Mouse (Mus musculus) left cerebral cortex, postnatal 25 days (tissue): Measurements from ENCODE around the gene Psma3. TPM values are rescaled to one million over a fixed set of nuclear protein-coding genes. Genes with fewer than 3 reads are reported as not detected.
A peak's percentile ranks its signal among the peaks of the same experiment; 100 is the strongest.

Experiments
- DNase-seq, 2 experiments: peaks; one replicate each; pipeline ENCODE4 v3.0.0; 2022; ENCODE audit warnings: low spot score in 2 of 2, mixed read lengths in 1 of 2
- intact Hi-C: fragments of 180-260 bp; cut with DNase I; formaldehyde crosslinking; loops from one replicate; pipeline ENCODE4 v1.15.1; 2025
- total RNA-seq, 2 experiments: library from RNA; stranded (reverse); gene quantifications; 2 replicates each; pipeline ENCODE4 v1.2.3; 2021

Gene Psma3
- total RNA-seq: 100 to 1,000 TPM; 202 to 204 TPM

- intact Hi-C loops: loop anchor here (1.0 kb wide), 1 partner anchor 41 kb away; the partner anchor contains the start of gene Arid4a
- peak; percentile 89 to 95 for DNase-seq
These were observed at the start of gene Psma3 for GRCm38 (mm10) chr12:70974441-70975266. Psma3 (plus strand) TSS chr12:70974621.

GRCm38 (mm10) chr12:70929781-70930180 is 44.6 kb upstream of the Psma3 start:
- intact Hi-C loops: no loop called here
- no peak for DNase-seq

DNA sequence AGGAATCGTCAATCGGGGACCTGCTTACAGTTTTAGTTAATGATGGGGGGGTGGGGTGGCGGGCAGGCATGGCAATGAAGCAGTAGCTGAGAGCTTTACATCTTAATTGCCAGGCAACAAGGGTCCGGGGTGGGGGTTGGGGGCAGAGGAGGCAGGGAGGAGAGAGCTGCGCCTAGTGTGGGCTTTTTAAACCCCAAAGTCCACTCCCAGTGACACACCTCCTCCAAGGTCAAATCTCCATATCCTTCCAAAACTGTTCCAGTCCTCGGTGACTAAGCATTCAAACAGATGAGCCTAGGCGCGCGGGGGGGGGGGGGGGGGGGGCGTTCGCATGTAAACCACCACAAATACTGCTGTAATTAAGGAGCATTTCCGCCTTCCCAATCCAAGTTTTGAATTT is 37.3 kb upstream of the Psma3 start:
- peak in 1 of 2 experiments; percentile 21 for DNase-seq

GRCm38 (mm10) chr12:70937571-70938384 is 36.6 kb upstream of the Psma3 start, which contains the start of gene Actr10:
Actr10 (plus strand) TSS chr12:70937857.
- intact Hi-C loops: no loop called here

More for the DNA sequence above, 37.3 kb upstream of the Psma3 start:
- intact Hi-C loops: no loop called here

DNA sequence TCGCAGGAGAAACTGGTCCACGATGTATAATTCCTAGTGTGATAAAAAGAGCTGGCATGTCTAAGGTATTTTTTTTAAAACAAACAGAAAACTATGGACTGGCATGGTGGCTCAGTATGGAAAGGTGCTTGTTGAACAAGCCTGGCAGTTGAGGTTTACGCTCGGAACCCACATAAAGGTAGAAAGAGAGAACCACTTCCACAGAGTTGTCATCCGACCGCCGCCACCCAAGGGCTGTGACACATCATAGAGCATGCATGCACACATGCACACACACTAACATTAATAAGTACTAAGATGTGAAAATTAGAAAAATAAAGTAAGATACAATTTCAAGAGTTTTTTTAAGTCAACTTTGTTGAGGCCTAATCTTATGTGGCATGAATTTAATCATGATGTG is 33.6 kb upstream of the Psma3 start:
- intact Hi-C loops: no loop called here
- no peak for DNase-seq

More at GRCm38 (mm10) chr12:70937571-70938384, 36.6 kb upstream of the Psma3 start, which contains the start of gene Actr10:
- DNase-seq: peak; percentile 93 to 94

DNA sequence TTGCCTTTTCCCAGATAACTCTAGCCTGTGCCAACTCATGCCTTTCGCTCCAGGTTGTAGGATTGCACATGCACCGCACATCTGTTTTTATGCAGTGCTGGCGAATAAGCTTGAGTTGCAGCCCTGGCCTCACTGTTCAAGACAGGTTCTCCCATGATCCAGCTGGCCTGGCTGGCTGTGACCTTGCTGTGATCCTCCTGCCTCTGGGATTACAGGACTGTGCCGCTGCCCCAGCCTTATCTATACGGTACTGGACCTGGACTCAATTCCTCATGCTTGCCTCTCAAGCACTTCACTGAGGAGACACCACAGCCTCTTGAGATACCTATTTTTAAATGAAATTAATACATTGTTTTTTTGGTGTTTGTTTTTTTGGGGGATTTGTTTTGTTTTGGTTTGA is 30.2 kb upstream of the Psma3 start:
- no peak for DNase-seq
- intact Hi-C loops: no loop called here

- intact Hi-C loops: no loop called here
- no peak for DNase-seq
These were observed 27.7 kb upstream of the Psma3 start for GRCm38 (mm10) chr12:70946585-70947256.

DNA sequence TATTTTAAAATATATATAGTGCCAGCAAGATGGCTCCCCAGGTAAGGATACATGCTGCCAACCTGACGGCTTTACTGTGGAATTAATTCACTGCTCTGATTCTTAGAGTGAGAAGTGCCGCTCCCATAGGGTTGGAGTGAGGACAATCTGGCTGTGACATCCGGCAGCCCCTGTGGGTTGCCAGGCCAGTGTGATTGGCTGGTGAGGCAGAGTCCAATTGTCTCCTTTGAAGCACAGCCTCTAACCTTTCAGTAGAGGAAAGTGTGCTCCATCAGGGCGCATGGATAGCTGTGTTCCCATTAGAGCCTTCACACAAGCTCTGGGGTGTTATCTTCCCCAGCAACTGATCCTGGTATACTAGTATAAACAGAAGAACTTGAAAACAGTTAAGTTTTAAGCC is 15.8 kb upstream of the Psma3 start:
- intact Hi-C loops: no loop called here
- no peak for DNase-seq

DNA sequence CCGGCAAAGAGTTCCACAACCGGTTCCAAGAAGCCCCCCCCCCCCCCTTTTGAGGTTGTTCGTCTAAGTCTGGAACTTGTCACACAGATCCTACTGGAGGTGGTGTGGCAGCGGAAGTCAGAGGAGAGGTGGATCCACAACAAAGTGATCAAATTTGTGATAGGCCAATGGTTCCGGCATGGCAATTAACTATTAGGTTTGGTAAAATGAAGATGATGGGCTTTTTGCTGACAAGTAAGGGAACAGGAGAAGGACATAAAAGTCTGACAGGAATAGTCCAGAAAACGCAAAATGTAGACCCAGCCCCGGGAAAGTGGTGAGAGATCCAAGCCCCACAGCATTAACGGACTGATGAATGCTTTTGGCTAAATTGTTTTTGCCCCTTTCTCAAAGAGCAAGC is 6.8 kb upstream of the Psma3 start:
- DNase-seq: no peak
- intact Hi-C loops: no loop called here

DNA sequence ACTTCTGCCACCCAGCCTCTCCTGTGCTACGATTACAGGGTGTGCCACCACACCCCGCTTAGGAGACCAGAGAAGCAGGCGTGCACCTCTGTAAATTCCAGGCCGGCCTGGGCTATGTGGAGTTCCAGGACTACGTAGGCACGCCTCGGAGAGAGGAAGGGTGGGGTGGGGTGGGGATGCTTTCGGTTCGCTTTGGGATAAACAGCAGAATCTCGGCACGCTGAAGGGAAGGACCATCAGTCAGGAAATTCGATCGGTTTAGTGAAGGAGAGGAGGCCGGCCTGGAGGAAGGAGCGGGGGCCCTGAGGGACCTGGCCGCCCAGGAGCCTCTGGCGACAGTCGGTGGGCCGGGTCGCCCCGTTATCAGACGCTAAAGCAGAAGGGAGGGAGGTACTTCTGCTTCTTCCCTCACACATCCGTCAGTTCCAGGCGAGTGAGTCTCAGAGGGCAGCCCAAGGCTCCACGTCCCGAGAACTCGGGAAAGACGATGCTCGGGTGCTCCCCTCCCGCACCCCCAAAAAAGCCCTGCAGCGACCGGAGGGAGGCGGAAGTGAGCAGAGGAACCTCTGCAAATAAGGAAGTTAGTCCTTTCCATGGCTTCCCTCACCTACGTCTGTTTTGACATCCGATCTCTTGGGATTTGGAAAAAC is 6.2 kb upstream of the Psma3 start:
- intact Hi-C loops: no loop called here
- peak; percentile 70 to 82 for DNase-seq

- intact Hi-C loops: no loop called here
- peak; percentile 88 to 94 for DNase-seq
These were observed 5.6 kb upstream of the Psma3 start for GRCm38 (mm10) chr12:70968791-70969307.

DNA sequence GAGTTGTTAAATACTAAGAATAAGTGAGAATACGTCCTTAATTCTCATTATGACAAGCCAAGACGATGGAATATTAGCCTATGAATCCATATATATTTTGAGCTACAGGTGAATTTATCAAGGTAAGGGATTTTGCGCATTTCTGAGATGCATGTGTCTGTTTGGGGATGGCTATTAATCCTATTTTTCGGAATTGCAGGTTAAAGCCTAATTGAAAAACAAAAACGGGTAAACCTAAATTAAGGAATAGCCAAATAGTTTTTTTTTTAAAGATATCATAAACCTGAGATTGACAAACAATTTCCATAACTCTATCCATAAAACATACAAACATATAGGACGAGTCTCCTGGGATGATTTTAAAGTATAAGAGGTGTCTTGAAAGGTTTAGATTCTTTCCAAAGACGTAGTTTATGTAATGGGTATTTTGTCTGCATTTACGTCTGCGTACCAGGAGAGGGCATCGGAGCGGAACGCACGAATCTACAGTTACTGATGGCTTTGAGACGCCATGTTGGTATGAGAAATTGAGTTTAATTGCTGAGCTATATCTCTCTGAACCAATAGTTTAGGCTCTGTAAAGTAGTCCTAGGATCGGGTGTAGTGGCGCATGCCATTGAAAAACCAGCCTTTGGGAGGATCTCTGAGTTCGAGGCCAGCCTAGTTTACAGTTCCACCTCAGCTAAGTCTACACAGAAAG is 4.8 kb upstream of the Psma3 start:
- intact Hi-C loops: no loop called here
- DNase-seq: peak; percentile 62 to 82

GRCm38 (mm10) chr12:70973831-70974230 is 590 bp upstream of the Psma3 start:
- intact Hi-C loops: loop anchor here (1.0 kb wide), 1 partner anchor 41 kb away; the partner anchor contains the start of gene Arid4a
- DNase-seq: no peak

DNA sequence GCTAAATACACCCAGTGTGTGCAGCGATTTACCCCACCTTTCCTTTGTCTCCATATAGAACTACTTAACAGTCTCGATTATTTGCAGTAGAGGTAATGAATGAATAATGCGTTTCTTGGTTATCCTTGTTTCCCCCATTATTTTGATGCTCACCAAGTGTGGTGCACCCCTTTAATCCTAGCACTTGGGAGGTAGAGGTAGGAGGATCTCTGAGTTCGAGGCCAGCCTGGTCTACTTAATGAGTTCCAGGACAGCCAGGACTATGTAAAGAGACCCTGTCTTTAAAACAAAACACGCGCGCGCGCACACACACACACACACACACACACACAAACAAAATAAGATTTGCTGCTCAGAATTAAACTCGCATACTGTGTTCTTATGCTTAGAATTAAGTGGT is 985 bp downstream of the Psma3 start:
- no peak for DNase-seq
- intact Hi-C loops: no loop called here

DNA sequence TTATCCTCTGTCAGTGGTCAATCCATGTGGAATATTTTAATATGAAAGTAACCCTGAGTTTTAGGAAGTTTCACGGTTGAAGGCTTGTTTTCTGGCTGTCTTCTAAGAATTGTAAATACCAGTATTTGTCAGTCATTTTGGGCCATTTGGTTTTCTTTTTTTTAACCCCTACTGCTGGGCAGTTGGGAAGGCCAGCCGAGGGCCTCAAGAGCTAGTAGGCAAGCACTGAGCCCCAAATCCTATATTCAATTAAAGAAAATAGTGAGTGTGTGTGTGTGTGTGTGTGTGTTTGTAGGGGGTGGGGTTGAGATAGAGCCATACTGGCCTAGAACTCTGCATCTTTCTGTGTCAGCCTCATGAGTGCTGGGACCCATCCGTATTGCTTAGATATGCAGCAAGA is 1.5 kb downstream of the Psma3 start:
- no peak for DNase-seq
- intact Hi-C loops: no loop called here

DNA sequence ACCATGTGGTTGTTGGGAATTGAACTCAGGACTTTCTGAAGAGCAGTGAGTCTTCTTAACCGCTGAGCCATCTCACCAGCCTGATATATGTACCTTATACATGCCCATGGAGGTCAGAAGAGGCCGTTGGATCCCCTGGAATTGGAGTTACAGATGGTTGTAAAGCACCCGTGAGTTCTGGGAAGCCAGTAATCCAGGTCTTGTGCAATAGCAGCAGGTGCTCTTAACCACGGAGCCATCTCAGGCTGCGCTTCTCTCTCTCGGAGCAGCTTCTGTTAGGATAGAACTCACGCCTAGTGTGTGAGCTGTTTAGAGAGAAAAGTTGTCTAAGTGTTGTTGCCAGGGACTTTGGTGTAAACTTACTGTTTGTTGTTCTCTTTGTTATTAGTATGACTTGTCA is 3.9 kb downstream of the Psma3 start:
- no peak for DNase-seq
- intact Hi-C loops: no loop called here

DNA sequence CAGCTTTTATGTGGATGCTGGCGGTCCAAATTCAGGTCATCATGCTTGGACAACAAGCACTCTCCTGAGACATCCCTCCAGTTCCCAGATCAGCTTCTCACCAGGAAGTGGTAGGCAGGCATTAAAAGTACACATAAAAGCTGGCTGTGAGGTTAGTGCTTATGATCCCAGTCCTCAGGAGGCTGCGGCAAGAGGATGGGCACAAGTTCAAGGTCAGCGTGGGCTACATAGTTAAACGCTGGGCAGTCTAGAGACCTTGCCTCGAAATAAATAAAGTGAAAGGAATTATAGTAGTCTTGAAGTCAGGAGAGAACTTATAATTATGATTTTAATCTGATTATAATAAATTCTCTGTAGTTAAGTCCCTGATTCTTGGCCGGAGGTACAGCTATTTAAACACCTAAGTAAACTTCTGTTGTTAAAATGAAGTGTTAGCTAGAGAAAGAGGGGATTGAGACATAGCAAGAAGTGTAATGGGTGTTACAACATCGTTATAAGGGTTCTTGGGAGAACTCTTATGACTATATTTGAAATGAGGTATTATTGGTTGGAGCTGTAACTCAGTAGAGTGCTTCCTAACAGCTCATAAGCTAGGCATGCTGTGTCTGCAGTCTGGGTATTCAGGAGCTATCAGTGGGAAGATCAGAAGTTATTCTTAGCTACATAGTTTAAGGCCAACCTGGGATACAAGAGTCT is 10.6 kb downstream of the Psma3 start:
- DNase-seq: no peak
- intact Hi-C loops: no loop called here

GRCm38 (mm10) chr12:70997225-70997624 is 22.8 kb downstream of the Psma3 start:
- no peak for DNase-seq
- intact Hi-C loops: no loop called here
